Mouse (Mus musculus) embryo, embryonic 10.5 days (tissue): ENCODE data around the gene Atp1a1.

ENCODE experiments used
- DNase-seq: peaks from one replicate; pipeline ENCODE4 v3.0.0-alpha.2; 2015; ENCODE audit warnings: low spot score

The Atp1a1 gene

GRCm38 (mm10) chr3:101552621-101553620 is 51.6 kb downstream of the Atp1a1 start:
- no peak for DNase-seq

- DNase-seq = no peak
Measured at GRCm38 (mm10) chr3:101551457-101552230, 52.8 kb downstream of the Atp1a1 start.

- DNase-seq = no peak
Measured at GRCm38 (mm10) chr3:101549749-101550148, 54.7 kb downstream of the Atp1a1 start.

GRCm38 (mm10) chr3:101544116-101544515 is 60.4 kb downstream of the Atp1a1 start:
- peak; percentile 55 for DNase-seq

GRCm38 (mm10) chr3:101541571-101541970 is 62.9 kb downstream of the Atp1a1 start:
- DNase-seq = no peak

DNA sequence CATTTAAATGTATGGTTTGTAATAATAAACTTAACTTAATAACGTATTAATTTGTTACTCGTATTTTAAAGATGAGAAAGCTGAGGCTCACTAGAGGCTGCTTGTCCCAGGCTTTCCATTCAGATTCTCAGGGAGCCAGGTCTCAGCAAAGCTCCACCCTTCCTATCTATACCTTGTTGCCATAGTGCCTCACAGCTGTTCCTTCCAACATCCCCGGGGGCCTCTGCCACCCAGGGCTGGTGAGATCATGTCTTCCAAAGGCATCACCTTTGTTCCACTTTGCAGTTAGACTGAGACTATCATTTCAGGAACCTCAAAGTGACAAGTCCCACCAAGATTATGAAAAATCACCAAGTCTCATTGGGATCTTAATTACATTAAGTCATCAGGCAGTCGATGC is 63.9 kb downstream of the Atp1a1 start:
- DNase-seq = no peak

DNA sequence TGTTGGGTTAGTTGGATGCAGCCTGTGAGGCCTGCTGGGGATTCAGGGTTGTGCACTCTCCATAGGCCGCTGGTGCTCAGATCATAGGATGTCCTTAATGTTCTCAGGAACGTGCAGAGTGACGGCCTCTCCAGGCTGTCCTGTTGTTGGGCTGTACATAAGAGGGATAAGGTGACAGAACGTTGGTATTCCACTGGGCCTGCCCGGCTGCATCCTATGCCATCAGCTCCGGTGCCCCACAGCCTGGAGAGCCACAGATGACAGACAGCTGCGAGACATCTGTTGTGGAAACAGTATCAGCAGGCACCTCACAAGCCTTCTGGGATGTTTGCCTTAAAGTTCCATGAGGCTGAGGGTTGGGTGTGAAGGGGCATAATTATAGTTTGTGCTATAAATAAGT is 68.2 kb downstream of the Atp1a1 start:
- DNase-seq = no peak

DNA sequence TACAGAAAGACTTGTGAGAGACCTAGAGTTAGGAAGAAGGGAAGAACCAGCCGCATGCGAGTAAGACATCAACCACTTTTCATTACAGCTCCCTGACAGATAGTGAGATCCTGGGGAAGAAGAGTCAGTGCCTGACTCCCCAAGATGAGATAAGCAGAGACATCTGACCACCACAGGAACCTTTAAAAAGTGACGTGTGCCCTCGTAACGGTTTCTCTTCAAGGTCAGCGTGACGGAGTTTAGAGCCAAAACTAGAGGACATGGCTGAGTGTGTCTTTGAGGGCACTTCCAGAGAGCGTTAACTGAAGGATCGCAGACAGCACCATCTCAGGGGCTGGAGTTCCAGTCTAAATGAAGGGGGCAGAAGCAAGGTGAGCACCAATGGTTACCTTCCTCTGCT is 70.2 kb downstream of the Atp1a1 start:
- DNase-seq = no peak

- no peak for DNase-seq
Measured at GRCm38 (mm10) chr3:101533373-101533772, 71.1 kb downstream of the Atp1a1 start.

DNA sequence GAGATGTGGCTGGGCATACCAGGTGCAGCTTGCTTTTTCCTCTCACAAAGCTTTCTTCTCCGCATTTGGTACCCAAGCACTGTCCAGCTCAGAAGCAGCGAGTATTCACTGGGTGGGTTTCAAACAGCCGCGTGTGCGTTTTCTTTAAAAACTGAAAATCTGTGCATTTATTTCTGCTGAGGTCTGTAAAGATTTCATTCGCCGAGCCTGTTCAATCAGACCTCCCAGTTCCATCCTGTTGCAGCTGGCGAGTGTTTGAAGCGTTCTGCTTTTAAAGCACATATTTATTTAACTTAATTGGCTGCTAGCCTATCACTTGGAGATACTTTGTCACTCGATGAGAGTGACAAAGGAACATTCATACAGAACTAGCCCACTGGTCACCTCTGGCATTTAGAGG is 73.6 kb downstream of the Atp1a1 start:
- DNase-seq = no peak

DNA sequence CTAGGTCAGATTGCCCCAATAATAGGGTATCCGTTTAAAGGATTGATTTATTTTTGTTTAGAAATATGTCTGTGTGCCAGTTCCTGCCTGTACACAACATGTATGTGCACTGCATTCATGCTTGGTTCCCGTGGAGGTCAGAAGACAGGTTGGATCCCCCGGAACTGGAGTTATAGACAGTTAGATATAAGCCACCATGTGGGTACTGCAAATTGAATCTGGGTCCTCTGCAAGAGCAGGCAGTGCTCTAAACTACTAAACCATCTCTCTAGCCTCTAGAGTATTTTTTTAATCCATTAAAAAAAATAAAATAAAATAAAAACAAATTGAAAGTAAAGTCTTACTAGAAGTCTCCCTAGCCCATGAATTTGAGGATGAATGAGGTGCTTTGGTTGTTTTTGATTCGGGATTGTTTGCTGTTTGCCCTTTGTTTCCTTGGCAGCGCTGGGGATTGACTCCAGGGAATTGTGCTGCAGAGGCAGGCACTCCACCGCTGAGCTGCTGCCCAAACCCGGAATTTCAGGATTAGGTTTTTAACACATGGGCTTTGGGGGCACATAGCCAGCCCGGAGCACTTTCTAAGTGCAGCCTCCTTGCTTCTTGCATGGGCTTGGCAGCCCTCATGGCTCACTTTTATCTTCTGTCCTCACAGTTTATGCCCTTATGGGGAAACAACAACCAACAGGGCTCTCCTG is 75.4 kb downstream of the Atp1a1 start:
- no peak for DNase-seq

- no peak for DNase-seq
Measured at GRCm38 (mm10) chr3:101528157-101528899, 76.2 kb downstream of the Atp1a1 start.

DNA sequence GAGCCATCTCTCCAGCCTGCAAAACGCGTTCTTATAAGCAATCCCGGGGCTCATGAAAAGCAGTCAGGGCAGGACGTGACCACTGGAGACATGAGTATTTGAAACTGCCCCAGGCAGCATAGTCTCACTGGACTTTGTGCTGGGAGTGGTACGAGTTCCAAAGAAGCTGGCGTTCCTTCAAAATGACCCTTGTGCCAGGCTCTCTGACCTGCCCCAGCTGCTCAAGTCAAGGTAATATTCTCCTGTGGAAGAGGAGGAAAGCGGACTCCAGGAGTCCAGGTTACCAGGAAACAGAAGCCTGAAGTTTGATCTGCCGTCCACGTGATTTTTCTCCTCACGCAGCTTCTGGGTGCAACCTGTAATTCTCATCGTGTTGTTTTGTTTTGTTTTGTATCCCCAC is 77.9 kb downstream of the Atp1a1 start:
- no peak for DNase-seq
